Mouse (Mus musculus): ENCODE data around the gene Vmn2r29. TPM values are rescaled to one million over a fixed set of nuclear protein-coding genes. Genes with fewer than 3 reads are reported as not detected.
"Not testable (repeated sequence)": the region's sequence is repeated elsewhere in the genome, so short reads cannot be mapped to it uniquely, and the experiment has no call there.

Vmn2r29 gene
- polyA plus RNA-seq (2012; rRNA removed) = 0.46 and 1.1 TPM in 2 replicates

DNA sequence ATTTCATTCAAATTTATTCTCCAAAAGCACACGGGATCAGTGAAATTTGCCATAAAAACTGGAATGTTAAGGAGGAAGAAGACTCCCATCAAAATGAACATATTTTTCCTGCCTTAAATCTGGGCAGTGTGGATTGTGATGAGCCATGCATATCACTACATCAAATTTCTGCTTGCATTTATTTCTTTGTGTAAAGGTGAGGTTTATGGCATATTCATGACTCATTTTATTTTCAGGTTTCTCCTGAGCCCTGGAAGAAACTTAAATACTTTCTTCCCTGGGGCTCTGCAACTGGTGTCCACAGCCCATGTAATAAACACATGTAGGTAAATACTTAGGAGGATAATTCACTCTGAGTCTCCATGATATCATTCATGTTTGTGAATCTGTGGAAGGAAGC lies at the start of gene Vmn2r29:
Gene Vmn2r29 (minus strand): TSS at position 101 of the 400 bp plus-strand sequence.
- DNase-seq; H3K4me3 ChIP-seq (ENCODE audit: insufficient read depth, low read depth, low read length); H3K4me1 ChIP-seq (ENCODE audit: control insufficient read depth, insufficient read depth, low read length); H3K36me3 ChIP-seq (ENCODE audit: control insufficient read depth, insufficient read depth, low read length); H3K27me3 ChIP-seq (replicated peaks; ENCODE audit: control insufficient read depth, insufficient read depth, low read length); H3K27ac ChIP-seq (ENCODE audit: insufficient read depth, low read depth, low read length): not testable (repeated sequence)
- WGBS = no CpG with 5 or more reads among the region's 1 CpGs

DNA sequence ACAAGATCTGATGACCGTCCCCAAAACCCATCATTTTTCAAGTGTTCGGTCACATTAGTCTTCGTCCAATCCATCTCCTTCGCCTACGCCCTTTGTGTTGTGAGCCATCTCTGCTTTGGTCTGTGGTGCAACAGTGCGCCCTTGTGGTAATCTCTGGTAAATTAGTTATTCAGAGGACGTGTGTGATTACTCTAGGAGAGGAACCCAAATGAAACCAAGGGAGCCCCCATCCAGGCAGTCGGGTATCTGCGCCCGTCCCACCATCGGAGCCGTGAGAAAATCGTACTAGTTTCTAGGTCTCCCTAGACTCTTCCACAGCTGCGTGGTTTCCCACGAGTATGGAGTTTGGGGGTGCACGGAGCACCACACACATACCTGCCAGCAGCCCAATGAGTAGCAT lies 48.5 kb upstream of the Vmn2r29 start:
- H3K4me1 ChIP-seq (ENCODE audit: control insufficient read depth, insufficient read depth, low read length) = peaks cover 2% of the 10 kb centered on the region; the same call in 1 of the 2 replicates
- H3K27ac ChIP-seq (ENCODE audit: insufficient read depth, low read depth, low read length) = no peak overlapping the region
- 81% methylated on average over 16 of the region's 16 CpGs for WGBS
- H3K27me3 ChIP-seq (replicated peaks; ENCODE audit: control insufficient read depth, insufficient read depth, low read length) = no peaks in the 10 kb centered on the region
- DNase-seq = peak; percentile 70
- H3K4me3 ChIP-seq (ENCODE audit: insufficient read depth, low read depth, low read length) = no peak overlapping the region
- H3K36me3 ChIP-seq (ENCODE audit: control insufficient read depth, insufficient read depth, low read length) = no peaks in the 10 kb centered on the region; the same call in 1 of the 2 replicates
- TF ChIP-seq CTCF (conservative IDR thresholded peaks at IDR 0.05; ENCODE audit: insufficient read depth, insufficient read length, low read depth, low read length) (peak; percentile 55), POLR2A (IDR thresholded peaks at IDR 0.05; ENCODE audit: low read depth, low read length) (no peak)

DNA sequence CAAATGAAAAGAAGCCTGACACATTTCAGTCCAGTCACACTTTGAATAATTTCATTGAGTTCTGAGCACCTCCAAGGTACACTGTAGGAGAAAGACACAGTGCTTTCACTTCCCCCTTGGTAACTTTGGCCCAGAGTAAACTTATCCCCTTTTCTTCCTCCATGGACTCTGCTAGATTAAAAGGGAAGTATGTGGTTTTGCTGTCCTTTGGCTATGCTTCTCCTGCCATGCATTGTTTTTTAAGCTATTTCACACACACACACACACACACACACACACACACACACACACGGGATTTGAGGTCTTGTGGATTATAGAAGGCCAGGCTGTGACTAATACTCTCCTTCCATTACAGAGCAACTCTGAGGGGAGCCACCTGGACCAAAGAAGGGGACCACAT lies 34.3 kb upstream of the Vmn2r29 start:
- DNase-seq = no peak

DNA sequence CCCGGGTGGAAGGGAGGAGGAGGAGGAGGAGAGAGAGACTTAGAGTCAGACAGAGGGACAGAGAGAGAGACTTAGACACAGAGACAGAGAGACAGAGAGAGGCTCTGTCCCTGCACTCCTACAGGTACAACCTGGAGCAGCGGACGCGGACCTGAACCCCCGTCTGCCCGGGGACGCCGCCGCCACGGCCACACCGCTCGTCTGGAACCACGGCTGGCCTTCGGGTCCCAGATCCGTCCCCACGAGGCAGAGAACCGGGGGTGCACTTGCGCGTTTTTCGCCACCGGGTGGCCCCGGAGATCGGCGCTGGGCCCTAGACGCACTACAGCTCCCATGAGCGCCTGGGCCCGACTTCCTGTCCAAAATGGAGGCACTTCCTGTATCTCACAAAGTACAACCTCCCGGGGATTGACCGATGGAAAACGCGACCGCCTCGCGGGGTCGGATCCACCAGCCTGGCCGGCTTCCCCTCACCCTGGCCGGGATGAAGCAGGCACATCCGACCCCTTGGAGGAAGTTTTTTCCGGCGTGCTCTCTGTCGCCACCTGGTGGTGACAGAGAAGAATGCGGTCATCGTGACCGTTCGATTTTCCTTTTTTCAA lies 30.9 kb upstream of the Vmn2r29 start, which contains the start of gene Gm45844:
Gene Gm45844 (minus strand): TSS at position 324 of the 602 bp plus-strand sequence.
- peak within 1 kb of the TSS; percentile 49; the same call in 1 of the 2 replicates for H3K27ac ChIP-seq (ENCODE audit: insufficient read depth, low read depth, low read length)
- H3K4me3 ChIP-seq (ENCODE audit: insufficient read depth, low read depth, low read length) = peak within 1 kb of the TSS; percentile 63
- H3K4me1 ChIP-seq (ENCODE audit: control insufficient read depth, insufficient read depth, low read length); H3K27me3 ChIP-seq (replicated peaks; ENCODE audit: control insufficient read depth, insufficient read depth, low read length); H3K36me3 ChIP-seq (ENCODE audit: control insufficient read depth, insufficient read depth, low read length): not testable (repeated sequence)
- WGBS = 40% methylated on average over 45 of the region's 45 CpGs
- peak; percentile 93 for DNase-seq
- TF ChIP-seq CTCF (conservative IDR thresholded peaks at IDR 0.05; ENCODE audit: insufficient read depth, insufficient read length, low read depth, low read length) = peak; percentile 83

More for the DNA sequence above, 34.3 kb upstream of the Vmn2r29 start:
- peaks cover 4% of the 10 kb centered on the region for H3K36me3 ChIP-seq (ENCODE audit: control insufficient read depth, insufficient read depth, low read length)
- WGBS = 44% methylated on average over 1 of the region's 1 CpGs
- TF ChIP-seq POLR2A (IDR thresholded peaks at IDR 0.05; ENCODE audit: low read depth, low read length) (no peak), CTCF (conservative IDR thresholded peaks at IDR 0.05; ENCODE audit: insufficient read depth, insufficient read length, low read depth, low read length) (no peak)
- no peak overlapping the region for H3K27ac ChIP-seq (ENCODE audit: insufficient read depth, low read depth, low read length)
- H3K4me3 ChIP-seq (ENCODE audit: insufficient read depth, low read depth, low read length) = no peak overlapping the region
- no peaks in the 10 kb centered on the region for H3K4me1 ChIP-seq (ENCODE audit: control insufficient read depth, insufficient read depth, low read length)
- H3K27me3 ChIP-seq (replicated peaks; ENCODE audit: control insufficient read depth, insufficient read depth, low read length) = no peaks in the 10 kb centered on the region

DNA sequence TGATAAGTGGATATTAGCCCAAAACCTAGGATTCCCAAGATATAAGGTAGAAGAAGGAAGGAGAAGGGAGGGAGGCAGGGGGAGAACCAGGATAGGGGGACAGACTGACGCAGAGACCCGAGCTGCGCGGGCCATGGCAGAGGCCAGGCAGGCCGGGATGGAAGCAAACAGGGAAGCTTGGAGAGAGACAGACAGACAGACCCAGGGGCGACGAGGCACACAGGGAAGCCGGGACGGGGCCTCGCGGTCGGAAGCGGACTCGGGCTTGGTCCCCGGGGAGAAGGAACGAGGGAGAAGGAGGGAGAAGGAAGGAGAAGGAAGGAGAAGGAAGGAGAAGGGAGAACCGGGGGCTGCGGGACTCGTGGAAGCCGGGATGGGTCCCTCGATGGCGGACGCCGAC lies 30.4 kb upstream of the Vmn2r29 start:
- not testable (repeated sequence) for DNase-seq; H3K27me3 ChIP-seq (replicated peaks; ENCODE audit: control insufficient read depth, insufficient read depth, low read length); H3K4me1 ChIP-seq (ENCODE audit: control insufficient read depth, insufficient read depth, low read length); H3K36me3 ChIP-seq (ENCODE audit: control insufficient read depth, insufficient read depth, low read length)
- 36% methylated on average over 24 of the region's 24 CpGs for WGBS
- Histone ChIP-seq H3K27ac (ENCODE audit: insufficient read depth, low read depth, low read length) (peak overlapping the region; percentile 49; the same call in 1 of the 2 replicates), H3K4me3 (ENCODE audit: insufficient read depth, low read depth, low read length) (peak overlapping the region; percentile 63)

DNA sequence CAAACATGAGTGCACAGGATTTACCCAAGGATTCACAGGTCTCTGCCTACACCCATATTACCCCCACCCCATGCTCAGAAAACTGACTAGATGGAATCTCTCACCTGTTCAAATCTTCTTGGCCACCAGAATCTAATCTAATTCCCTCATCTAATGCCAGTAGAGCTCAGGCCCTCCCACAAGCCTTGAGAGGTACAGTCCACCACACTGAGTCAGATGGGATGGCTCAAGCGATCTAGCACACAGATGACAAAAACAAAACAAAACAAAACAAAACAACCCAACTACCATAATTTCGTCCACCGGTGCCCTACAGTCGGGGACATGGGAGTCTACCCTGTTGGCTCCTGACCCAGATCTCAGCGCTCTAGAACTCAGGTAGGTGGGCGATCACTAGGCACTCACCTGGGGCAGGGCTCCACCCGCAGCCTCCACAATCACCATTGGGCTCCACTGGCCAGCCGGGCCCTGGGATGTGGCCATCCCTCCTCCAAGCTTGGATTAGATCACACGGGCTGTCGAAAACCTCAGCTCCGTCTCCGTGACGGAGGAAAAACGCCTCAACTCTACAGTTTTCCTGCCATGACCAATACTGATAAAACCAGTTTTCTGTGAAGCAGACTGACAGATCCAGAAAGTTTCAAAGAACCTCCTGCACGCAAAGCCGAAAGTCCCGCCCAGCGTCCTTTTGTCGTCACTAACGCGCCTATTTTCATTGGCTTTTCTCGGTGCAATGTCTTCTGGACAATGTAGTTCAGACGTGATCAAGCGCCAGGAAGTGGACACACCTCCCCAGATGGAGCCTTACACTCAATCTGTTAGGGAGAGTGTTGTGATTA lies 37.6 kb downstream of the Vmn2r29 start, which contains the start of gene Zfp772:
Gene Zfp772 (minus strand): TSS at position 686 of the 839 bp plus-strand sequence.
- WGBS = under 1% methylated on average over 24 of the region's 24 CpGs
- peak within 1 kb of the TSS; percentile 90 for H3K4me3 ChIP-seq (ENCODE audit: insufficient read depth, low read depth, low read length)
- H3K27ac ChIP-seq (ENCODE audit: insufficient read depth, low read depth, low read length); H3K27me3 ChIP-seq (replicated peaks; ENCODE audit: control insufficient read depth, insufficient read depth, low read length); H3K4me1 ChIP-seq (ENCODE audit: control insufficient read depth, insufficient read depth, low read length); H3K36me3 ChIP-seq (ENCODE audit: control insufficient read depth, insufficient read depth, low read length): not testable (repeated sequence)
- peak; percentile 66 for DNase-seq

DNA sequence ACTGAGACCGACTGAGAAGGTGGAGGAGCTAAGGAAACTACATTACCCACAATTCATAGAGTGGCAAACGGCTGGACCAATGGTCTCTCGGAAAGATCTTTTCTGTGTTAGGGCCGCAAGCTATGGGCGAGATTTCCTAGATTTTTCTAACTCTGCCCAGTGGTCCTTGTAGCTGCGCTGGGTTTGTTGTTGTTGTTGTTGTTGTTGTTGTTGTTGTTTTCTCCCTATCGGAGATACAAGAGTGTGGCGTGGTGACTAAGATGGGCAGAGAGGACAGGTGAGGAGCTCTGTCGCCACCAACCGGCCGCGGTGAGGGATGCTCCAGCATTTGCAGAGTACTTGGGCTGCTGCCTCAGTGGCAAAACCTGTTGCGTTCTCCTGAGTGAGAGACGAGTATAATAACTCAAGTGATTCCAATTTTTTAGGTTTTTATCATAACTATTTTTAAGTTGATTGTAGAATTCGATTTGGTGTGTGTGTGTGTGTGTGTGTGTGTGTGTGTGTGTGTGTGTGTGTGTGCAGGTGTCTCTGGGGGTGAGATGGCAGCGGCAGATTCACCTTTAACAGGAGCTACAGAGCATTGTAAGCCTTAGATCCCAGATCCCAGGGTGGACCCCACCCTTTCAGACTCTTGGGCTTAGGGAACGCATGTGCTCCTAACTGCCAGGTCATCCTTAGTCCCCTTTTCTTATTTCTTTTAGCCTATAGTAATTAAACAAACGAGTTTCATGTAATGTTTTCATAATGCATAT lies 58.8 kb downstream of the Vmn2r29 start:
- TF ChIP-seq CTCF (conservative IDR thresholded peaks at IDR 0.05; ENCODE audit: insufficient read depth, insufficient read length, low read depth, low read length) = peak; percentile 84
- no peak for TF ChIP-seq POLR2A (IDR thresholded peaks at IDR 0.05; ENCODE audit: low read depth, low read length)
- DNase-seq = peak; percentile 77
- Histone ChIP-seq H3K4me3 (ENCODE audit: insufficient read depth, low read depth, low read length) (peak overlapping the region; percentile 65), H3K27me3 (replicated peaks; ENCODE audit: control insufficient read depth, insufficient read depth, low read length) (no peaks in the 10 kb centered on the region), H3K27ac (ENCODE audit: insufficient read depth, low read depth, low read length) (no peak overlapping the region), H3K4me1 (ENCODE audit: control insufficient read depth, insufficient read depth, low read length) (no peaks in the 10 kb centered on the region; the same call in 1 of the 2 replicates), H3K36me3 (ENCODE audit: control insufficient read depth, insufficient read depth, low read length) (no peaks in the 10 kb centered on the region)
- WGBS = 8% methylated on average over 18 of the region's 18 CpGs
